Mouse (Mus musculus) spleen, postnatal 10 days (tissue): ENCODE measurements around the gene Exd2.

Experiments
- DNase-seq, 2 experiments: peaks; one replicate each; pipeline ENCODE4 v3.0.0; 2021 to 2022; ENCODE audit warnings: low spot score in 2 of 2

The Exd2 gene

DNA sequence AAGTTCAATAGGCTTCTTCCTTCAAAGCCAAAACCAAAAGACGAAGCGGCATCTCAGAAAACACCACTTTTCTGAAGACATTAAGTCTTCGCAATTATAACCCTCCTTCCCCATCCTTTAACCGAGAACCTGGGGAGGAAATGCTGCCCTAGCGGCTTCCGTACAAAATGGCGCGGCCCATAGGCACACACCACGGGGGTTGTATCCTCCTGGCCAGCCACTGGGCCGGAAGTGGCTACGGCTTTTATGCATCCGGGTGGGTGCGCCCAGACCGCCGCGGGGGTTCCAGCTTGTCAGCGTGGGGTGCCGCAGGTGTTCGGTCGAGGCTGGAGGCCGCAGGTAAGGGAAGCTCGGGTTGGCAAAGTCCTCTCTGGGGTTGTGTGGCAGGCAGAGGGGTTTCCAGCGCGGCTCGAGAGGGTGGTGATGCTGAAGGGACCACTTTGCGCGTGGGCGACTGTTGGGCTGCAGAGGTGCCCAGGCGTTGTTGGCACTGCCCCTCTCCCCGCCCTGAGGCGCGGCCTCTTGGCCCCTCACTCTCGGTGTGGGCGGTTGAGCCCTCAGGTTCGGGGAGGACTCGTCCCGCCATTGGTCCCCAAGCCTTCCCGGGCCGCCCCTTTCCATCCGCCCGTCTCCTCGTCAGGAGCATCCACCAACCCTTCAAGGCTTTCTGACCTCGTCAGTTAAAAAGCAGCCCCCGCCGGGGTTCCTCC is at the start of gene Exd2:
Exd2 (plus strand) TSS at position 154 of the 710 bp plus-strand sequence.
- peak; percentile 76 to 91 for DNase-seq

DNA sequence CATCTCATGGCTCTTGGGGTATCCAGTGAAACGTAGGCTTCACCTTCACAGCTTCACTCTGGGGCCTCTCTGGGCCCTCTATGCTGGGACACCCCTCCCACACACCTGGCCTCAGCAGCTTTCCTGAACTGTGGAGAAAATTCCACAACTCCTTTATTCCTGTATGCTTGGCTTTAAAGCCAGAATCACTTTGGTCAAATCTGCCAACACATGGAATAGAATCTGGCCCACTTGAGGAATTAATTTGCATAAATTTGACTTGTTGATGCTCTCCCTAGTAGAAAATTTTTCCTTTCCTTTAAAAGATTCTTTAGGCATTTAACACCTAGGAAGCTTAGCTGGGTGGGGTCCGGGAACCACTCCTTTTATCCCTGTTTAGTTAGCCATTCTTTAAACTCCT is 47.8 kb upstream of the Exd2 start:
- DNase-seq: no peak

DNA sequence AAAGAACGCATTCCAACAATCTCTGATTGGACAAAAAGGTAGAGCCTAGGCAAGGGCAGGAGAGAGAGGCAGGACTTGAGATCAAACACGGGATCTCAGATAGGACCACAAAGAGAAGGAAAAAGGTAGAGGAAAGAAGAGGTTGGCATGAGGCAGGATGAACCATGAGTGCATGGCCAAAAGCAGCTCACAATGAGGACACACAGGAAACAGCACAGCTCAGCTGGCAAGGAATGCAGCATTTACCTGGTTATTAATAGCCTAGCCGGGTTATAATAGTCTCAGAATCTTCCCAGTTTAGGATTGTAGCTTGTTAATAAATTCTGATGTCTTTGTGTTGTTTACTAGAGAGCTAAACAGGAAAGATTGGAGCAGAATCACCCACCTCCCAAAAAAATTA is 35.2 kb upstream of the Exd2 start:
- DNase-seq: no peak

DNA sequence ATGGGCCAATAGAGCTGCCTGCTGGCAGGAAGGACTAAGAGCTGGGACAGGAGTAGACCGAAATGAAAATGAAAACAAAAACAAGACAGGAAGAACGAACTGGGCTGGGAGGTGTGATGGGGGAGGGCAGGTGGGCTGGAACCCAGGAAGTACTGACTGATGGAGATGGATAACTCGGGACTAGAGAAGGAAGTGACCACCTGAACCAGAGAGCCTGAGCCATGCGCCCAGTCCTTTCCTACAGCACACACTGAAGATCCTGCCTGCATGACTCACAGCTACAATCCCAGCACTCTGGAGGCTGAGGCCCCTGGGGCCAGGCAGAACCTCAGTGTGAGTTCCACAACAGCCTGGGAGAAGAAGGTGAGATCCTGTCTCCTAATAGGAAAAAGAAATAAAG is 29.6 kb upstream of the Exd2 start:
- no peak for DNase-seq

DNA sequence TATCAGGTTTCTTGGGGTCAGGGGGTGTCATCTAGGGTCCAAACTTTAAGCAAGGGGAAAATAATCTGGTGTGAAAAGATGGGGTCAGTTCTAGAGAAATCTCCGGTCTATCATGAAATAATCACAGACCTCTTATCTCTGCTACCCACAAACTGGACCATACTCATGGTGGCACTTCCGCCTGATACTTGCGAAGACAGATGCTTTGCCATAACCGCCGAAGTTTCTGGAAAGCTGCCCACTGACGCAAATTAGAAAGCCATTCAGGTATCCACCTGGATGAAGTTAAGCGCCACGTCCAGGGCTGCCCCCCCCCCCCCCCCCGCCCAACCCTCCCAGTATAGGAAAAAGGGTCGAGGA is 28.3 kb upstream of the Exd2 start:
- no peak for DNase-seq

DNA sequence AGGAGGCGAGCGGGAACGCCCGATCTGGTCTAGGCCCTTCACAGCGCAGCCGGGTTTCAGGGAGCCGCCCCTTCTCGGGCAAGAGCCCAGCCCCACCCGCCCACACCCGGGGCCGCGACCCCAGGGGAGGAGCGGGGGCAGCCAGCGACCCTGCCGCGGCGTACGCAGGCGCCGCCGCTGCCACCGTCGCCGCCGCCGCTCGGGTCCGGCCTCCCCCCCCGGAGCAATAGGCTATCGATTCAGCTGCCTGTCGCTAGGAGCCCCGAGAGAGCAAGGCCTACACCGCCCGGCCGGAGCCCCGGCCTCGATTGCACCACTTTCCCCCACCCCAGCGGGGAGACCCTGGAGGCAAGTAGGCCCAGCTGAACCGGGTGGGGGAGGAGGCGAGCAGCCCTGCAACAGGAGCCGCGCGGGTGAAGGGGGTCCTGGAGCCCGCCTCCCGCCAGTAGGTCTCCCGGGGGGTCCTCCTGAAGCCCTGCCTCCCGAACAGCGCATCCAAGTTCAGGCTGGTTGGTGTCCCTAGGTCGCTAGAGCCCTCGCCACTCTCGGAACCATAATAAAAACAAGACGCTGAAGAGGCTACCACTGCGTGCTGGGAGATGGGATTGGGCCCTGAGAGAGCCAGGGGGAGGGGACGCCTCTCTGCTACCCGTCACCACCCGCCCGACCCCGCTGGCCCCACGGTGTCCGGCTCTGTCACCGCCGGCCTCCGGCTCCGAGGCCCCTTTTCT is 27.8 kb upstream of the Exd2 start:
- peak; percentile 69 to 81 for DNase-seq

DNA sequence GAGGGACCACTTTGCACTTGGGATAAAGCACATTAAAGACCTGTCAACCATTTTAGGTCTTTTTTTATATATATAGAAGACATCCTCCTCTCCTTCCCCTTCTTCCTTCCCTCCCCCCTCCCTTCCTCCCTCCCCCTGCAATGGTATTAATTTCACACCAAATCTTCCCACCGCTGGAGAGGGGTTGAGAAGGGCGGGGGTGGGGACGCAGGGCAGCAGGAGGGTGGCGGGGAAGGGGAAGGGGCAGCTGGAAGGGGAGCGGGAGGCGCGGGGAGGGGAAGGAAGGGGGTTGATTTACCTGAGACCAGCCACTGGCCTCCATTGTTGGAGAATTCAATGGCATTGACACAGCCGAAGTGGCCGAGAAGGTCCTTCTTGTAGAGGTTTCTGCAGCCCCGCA is 27.0 kb upstream of the Exd2 start:
- no peak for DNase-seq

DNA sequence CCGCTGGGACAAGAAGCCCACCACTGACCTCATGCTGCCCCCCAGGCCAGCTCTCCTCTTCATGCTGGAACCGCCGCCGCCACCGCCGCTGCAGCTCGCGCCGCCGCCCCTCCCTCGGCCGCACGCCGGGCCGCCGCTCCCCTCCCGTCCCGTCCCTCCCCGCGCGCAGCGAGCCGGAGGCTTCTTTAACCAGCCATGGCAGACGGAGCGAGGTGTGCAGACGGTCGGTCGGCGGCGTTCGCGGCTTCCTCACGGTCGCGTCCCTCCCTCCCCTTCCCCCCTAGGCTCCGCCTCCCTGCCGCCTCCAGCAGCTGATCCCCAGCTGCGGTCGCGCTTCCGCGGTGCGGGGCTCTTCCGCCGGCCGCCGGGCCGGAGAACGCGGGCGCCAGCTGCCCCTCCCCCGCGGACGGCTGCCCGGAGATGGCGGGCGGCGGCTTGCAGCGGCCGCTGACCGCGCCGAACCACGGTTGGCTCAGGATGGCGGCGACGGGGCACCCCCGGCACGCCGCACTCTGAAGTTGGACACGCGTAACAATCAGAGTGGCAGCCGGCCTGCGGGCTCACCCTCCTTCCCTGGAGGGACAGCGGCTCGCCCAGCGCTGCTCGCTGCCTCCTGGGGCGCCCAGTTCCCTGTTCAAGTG is 26.4 kb upstream of the Exd2 start, which contains the start of gene Dcaf5:
Dcaf5 (minus strand) TSS at position 266 of the 641 bp plus-strand sequence.
- peak; percentile 68 to 83 for DNase-seq

DNA sequence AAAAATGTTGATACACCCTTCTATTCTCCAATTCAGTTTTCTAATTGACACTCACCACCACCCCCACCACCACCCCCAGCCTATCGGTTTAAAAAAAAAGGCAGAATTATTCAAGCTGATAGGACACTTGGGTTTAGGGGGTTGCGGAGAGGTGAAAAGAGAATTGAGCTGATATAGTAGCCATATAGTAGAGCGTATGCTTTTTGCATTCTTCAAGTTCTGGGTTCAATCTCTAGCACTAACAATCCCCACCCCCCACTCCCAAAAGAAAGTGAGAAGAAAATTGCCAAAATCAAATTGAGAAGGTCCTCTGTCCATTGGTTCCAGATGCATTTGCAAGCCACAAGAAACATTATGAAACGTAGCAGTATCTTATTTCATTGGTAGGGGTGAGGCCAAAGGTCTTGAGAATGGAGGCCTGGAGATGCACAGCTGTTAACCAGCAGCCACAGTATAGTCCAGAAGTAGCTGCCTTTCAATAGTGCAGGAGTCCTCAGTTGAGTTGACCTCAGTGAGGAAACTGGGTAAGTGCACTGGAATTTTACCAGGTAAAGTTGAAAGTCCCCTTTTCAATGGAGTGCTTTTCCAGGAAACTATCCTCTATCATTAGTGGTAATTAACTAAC is 25.7 kb upstream of the Exd2 start:
- DNase-seq: no peak

DNA sequence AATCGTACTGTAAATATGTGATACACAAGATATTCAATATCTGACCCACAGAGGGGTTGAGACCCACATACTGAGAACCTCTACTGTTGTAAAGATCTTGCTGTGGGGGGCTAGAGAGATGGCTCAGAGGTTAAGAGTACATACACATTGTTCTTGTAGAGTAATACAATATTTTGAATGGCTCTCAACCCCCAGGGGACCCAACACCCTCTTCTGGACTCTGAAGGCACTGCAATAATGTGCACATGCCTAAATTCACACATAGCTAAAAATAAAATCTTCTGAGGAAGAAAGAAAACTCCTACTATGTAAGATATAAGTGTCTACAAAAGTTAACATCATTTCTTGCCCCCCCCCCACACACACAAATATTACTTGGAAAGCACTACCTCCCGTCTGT is 21.9 kb upstream of the Exd2 start:
- peak in 1 of 2 experiments; percentile 60 for DNase-seq

DNA sequence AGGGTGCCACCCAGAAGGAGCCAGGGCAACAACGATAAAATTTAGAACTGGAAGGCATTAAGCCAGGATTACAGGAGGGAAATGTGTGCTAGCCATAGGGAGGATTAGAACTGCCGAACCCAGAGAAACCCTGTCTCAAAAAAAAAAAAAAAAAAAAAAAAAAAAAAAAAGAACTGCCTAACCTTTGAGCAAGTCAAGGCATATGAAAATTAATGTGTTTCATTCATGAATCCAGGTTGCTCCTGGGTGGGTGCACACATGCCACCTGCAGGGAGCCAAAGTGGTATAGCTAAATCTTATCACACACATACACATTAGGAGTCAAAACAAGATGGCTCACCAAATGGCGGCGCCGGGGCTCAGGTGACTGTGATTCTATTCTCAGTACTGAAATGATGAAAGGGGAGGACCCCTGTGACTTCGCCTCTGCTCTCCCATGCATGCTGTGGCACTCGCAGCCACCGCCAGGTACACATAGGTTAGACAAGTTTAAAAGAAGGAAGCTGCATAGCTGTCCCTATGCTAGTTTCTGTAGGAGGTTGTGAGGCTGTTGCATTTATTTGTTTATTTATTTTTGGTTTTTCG is 18.3 kb upstream of the Exd2 start:
- DNase-seq: no peak

DNA sequence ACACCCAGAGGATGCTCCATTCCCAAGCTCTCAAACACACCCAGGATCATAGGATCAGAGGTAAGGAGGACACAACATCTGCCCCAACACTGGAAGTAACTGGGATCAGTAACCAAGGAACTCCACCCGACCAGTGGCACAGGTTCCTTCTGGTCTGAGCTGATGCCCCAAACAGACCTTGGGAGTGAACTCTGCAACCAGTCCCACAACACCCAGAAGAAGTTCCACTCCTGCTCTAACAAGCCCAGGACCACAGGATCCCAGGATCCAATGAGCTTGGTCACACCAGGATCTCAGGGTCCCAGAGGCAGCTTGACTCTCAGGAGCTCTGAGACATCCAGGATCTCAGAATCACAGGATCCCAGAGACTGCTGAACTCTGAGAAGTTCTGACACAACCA is 9.4 kb upstream of the Exd2 start:
- no peak for DNase-seq

DNA sequence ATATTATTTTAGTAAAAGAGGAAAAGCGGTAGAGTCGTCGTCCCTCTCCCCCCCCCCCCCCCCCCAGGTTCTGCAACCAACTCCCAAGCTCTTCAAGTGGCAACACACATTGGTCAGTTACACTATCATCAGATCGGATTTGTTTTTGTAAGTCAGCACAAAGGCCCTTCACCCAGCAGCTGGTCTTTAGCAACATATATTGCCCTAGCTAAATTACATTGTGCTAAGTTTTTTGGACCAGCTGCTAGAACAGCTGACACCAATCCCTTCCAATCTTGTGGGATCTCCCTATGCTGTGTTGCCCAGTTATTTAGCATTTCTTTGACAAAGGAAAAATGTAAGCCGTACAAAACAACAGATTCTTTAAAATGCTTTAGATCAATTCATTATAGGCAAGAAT is 4.9 kb upstream of the Exd2 start:
- DNase-seq: no peak

DNA sequence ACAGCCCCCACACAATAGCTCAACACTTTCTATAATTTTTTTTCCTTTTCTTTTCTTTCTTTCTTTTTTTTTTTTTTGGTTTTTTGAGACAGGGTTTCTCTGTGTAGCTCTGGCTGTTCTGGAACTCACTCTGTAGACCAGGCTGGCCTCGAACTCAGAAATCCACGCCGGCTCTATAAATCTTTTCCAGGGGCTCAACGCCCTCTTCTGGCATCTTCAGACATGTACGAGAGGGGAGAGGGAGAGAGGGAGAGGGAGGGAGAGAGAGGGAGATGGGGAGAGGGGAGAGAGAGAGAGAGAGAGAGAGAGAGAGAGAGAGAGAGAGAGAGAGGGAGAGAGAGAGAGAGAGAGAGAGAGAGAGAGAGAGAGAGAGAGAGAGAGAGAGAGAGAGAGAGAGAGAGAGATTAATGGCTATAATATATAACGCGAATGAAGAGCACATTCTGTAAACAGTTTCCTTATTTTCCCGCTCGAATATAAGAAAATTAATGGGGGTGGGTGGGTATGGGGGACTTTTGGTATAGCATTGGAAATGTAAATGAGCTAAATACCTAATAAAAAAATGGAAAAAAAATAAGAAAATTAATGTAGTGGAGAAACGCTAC is 501 bp upstream of the Exd2 start:
- peak in 1 of 2 experiments; percentile 26 for DNase-seq

DNA sequence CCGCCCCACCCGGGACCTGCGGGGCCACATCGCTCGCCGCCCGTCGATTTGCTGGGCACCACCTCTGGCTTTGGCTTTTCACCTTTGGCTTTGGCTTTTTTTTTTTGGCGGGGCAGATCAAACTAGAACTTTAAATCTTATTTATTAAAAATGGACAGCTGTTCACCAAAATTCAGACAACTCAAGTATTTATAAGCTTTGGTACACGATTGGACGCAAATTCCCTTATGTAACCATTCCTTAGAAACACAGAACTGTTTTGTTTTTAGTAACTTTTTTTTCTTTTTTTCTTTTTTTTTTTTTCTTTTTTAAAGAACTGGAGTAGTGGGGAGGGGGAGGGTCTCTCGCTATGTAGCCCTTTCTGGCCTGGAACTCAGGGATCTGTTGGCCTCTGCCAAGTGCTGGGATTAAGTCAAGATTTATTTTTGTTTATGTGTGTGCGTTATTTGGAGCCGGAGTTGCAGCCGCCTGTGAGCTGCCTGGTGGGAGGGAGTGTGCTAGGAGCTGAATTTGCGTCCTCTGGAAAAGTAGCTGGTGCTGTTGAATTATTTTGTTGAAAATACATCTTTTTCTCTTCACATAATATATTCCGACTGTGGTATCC is 873 bp downstream of the Exd2 start:
- no peak for DNase-seq

DNA sequence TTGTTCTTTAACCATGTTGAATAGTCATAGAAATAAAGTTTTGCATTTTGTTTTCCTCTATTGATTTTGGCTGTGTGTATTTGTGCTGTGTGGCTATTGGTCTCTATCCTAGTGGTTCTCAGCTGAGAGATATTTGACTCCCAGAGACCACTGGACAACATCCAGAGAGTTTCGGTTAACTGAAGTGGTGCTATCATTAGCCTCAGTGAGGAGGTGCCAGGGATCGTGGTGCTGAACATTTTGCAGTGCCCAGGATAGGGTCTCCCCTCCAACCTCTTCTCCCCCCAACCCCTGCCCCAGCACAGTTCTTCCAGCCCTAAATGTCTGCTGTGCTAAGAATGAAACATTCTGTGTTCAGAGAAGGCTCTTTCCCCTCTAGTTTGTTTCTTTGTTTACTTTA is 7.3 kb downstream of the Exd2 start:
- DNase-seq: no peak

DNA sequence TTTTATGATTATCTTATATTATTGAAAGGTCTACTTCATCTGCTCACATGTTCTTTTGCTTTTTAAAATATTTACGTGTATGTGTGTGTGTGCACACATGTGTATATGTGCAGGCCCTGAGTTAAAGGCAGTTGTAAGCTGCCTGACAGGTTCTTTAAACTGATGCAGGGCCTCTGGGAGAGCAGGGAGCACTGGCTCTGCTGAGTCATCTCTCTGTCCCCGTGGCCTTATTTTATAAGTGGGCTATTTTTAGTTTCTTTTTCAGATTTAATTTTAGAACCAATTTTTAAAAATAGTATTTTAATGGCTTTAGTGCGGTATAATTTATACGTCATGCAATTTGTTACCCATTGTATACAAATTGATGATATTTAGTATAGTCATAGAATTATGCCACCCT is 9.0 kb downstream of the Exd2 start:
- no peak for DNase-seq

DNA sequence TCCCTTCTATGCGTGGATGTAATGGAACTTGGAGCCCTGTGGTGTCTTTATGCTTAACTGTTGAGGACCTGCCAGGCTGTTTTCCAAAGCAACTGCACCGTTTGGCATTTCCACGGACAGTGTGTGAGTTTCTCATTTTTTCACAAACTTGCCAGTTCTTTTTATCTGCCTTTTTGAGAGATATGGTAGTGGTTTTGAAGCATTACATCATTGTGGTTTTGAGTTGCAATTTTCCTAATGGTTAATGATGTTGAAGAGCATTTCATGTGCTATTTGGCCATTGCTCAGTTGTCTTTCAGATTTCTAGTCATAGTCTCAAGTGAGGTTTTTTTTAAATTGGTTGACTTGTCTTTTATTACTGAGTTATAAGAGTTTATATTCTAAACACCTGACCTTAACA is 10.8 kb downstream of the Exd2 start:
- no peak for DNase-seq

DNA sequence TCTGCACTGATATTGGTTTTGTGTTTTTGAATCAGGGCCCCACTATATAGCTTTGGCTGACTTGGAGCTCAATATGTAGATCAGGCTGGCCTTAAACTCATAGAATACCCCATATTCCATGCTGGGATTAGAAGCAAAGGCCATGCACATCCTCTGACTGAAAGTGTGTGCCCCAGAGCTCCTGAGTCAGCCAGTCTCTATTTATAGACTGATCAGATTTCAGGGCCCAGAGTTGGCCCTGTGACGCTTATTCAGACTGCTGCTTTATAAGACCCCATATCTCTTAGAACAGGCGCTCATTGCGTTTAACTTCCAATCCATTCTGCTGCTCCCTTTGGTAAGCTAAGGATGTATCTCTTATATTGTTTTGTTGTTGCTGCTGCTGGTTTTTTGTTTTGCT is 17.1 kb downstream of the Exd2 start:
- no peak for DNase-seq

DNA sequence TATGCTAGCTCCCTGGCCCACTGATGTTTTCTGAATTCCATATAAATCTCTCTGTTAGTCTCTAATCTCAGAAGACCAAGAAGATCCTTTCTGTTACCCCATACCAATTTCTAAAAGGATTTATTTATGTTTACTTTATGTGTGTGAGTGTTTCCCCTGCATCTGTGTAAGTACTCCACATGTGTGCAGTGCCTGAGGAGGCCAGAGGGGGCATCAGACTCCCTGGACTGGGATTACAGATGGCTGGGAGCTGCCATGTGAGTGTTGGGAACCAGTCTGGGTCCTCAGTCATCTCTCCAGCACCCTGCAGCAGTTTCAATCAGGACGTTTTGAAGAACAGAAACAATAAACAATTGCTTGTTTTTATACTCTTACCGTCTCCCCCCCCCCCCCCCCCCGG is 20.5 kb downstream of the Exd2 start:
- DNase-seq: no peak

DNA sequence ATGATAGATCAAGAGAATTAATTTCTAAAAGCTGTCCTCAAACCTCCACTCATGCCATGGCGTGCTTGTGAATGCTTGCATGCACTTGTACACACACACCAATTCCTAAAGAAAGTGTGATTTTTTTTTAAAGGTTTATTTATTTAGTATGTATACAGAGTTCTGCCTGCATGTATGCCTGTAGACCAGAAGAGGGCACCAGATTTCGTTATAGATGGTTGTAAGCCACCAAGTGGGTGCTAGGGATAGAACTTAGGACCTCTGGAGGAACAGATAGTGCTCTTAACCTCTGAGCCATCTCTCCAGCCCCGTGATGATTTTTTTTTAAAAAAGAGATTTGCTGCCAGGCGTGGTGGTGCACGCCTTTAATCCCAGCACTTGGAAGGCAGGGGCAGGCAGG is 30.4 kb downstream of the Exd2 start:
- DNase-seq: no peak
